Mouse (Mus musculus) lung, adult 2 months (tissue): ENCODE results near the gene Sct. TPM values are rescaled to one million over a fixed set of nuclear protein-coding genes. Genes with fewer than 3 reads are reported as not detected.

Experiments
- DNase-seq: peaks from one replicate; pipeline ENCODE4 v3.0.0; 2022
- H3K4me1 ChIP-seq: fragments of 200-500 bp; 2 replicates; pipeline ENCODE4 v1.6.1; 2011; ENCODE audit warnings: low read length; ENCODE audit not compliant: control insufficient read depth, insufficient read depth
- H3K4me3 ChIP-seq: fragments of 200-500 bp; replicated peaks from 2 replicates; pipeline ENCODE3; 2011; ENCODE audit warnings: low read depth, mild to moderate bottlenecking, control low read depth, low read length; ENCODE audit errors: extremely low read depth
- CTCF ChIP-seq: fragments of 200-500 bp; IDR thresholded peaks from 2 replicates; pipeline ENCODE4 v1.5.1; 2011; ENCODE audit warnings: mild to moderate bottlenecking, low read length, control low read depth; ENCODE audit not compliant: insufficient read depth
- POLR2A ChIP-seq: fragments of 200-500 bp; IDR thresholded peaks from 2 replicates; pipeline ENCODE4 v1.6.1; 2011; ENCODE audit warnings: low read depth, mild to moderate bottlenecking, control low read depth, low read length, borderline replicate concordance; ENCODE audit errors: extremely low read depth
- WGBS: fragments of 180-500 bp; shearing (Covaris S2); methylation state at CpG from one replicate; pipeline ENCODE4 v1.1.7; 2018; 5-methylcytosine and 5-hydroxymethylcytosine counted together
- polyA plus RNA-seq: library from polyadenylated mRNA; depleted of rRNA; stranded (reverse); fragments of >200 nt; gene quantifications from 2 replicates; pipeline ENCODE4 v1.2.3, GENCODE M21; 2012

The Sct gene
- polyA plus RNA-seq, 1 experiment = not detected

GRCm38 (mm10) chr7:141292583-141293388 lies 13.9 kb upstream of the Sct start:
- TF ChIP-seq POLR2A (no peak), CTCF (no peak)
- Histone ChIP-seq H3K4me1 (peaks cover 15% of the 10 kb centered on the region), H3K4me3 (no peak overlapping the region)
- DNase-seq = no peak
- 64% methylated on average over 15 of the region's 15 CpGs for WGBS

GRCm38 (mm10) chr7:141291921-141292582 lies 13.1 kb upstream of the Sct start, which contains the start of gene Drd4:
Gene Drd4 (plus strand): TSS chr7:141292006.
- H3K4me3 ChIP-seq = no peak within 1 kb of the TSS
- H3K4me1 ChIP-seq = peaks cover 15% of the 10 kb centered on the region
- 7% methylated on average over 46 of the region's 46 CpGs for WGBS
- no peak for DNase-seq
- TF ChIP-seq CTCF (no peak), POLR2A (no peak)

GRCm38 (mm10) chr7:141288042-141288441 lies 9.1 kb upstream of the Sct start:
- TF ChIP-seq POLR2A = no peak
- no peak for TF ChIP-seq CTCF
- DNase-seq = no peak
- H3K4me1 ChIP-seq = peaks cover 3% of the 10 kb centered on the region
- H3K4me3 ChIP-seq = no peak overlapping the region
- WGBS = 77% methylated on average over 3 of the region's 3 CpGs

- DNase-seq = no peak
- Histone ChIP-seq H3K4me1 (0 out of 2 replicates have a peak, but pooled peaks cover 2% of the 10 kb centered on the region), H3K4me3 (no peak overlapping the region)
- TF ChIP-seq CTCF (no peak), POLR2A (no peak)
- whole genome bisulfite sequencing = 80% methylated on average over 4 of the region's 4 CpGs
Observed at GRCm38 (mm10) chr7:141282756-141283155, 3.8 kb upstream of the Sct start.

GRCm38 (mm10) chr7:141281442-141281841 lies 2.5 kb upstream of the Sct start:
- TF ChIP-seq POLR2A (no peak), CTCF (no peak)
- no peak overlapping the region for H3K4me3 ChIP-seq
- DNase-seq = no peak
- H3K4me1 ChIP-seq = 0 out of 2 replicates have a peak, but pooled peaks cover 2% of the 10 kb centered on the region
- WGBS = 68% methylated on average over 6 of the region's 6 CpGs

GRCm38 (mm10) chr7:141277701-141278678 lies 943 bp downstream of the Sct start:
- 86% methylated on average over 11 of the region's 11 CpGs for WGBS
- no peak for TF ChIP-seq CTCF
- no peak for TF ChIP-seq POLR2A
- DNase-seq = no peak
- Histone ChIP-seq H3K4me1 (0 out of 2 replicates have a peak, but pooled peaks cover 2% of the 10 kb centered on the region), H3K4me3 (no peak overlapping the region)

GRCm38 (mm10) chr7:141276546-141276945 lies 2.4 kb downstream of the Sct start, which contains the start of gene Cdhr5:
Gene Cdhr5 (minus strand): TSS chr7:141276786.
- DNase-seq = no peak
- H3K4me1 ChIP-seq = 0 out of 2 replicates have a peak, but pooled peaks cover 2% of the 10 kb centered on the region
- WGBS = 65% methylated on average over 11 of the region's 11 CpGs
- no peak within 1 kb of the TSS for H3K4me3 ChIP-seq
- TF ChIP-seq CTCF = no peak
- no peak for TF ChIP-seq POLR2A

GRCm38 (mm10) chr7:141275356-141275755 lies 3.6 kb downstream of the Sct start:
- H3K4me3 ChIP-seq = no peak overlapping the region
- 0 out of 2 replicates have a peak, but pooled peaks cover 2% of the 10 kb centered on the region for H3K4me1 ChIP-seq
- no peak for DNase-seq
- TF ChIP-seq CTCF (no peak), POLR2A (no peak)
- WGBS = 85% methylated on average over 9 of the region's 9 CpGs
